Mouse (Mus musculus) megakaryocyte-erythroid progenitor cell, adult 5-6 weeks (primary cell): ENCODE data around the gene Atg5. TPM values are rescaled to one million over a fixed set of nuclear protein-coding genes. Genes with fewer than 3 reads are reported as not detected.
"Not testable (repeated sequence)": the region's sequence is repeated elsewhere in the genome, so short reads cannot be mapped to it uniquely, and the experiment has no call there.

ENCODE experiments used
- ATAC-seq: replicated peaks from 2 replicates; pipeline ENCODE4 v1.8.0; 2016; ENCODE audit warnings: mild to moderate bottlenecking, inconsistent platforms; ENCODE audit not compliant: severe bottlenecking, poor library complexity, low FRiP score, low TSS enrichment
- total RNA-seq, 2 experiments: library from RNA; stranded (forward) in 1 of 2; stranded (reverse) in 1 of 2; fragments of 200-1000, 215-1000 nt in 1 of 2; fragments of >200 nt in 1 of 2; fragmentation: Nextera tagmentation in 1 of 2; gene quantifications; 2 replicates each; pipeline ENCODE4 v1.2.3; 2014 to 2017

Atg5 gene
- 23.8 and 25.9 TPM in 2 replicates for total RNA-seq (2014; fragmentation: Nextera tagmentation)
- total RNA-seq (2017) = 33.4 and 33.8 TPM in 2 replicates

- ATAC-seq = peak; percentile 98
These were observed at the start of gene Atg5 for GRCm38 (mm10) chr10:44268145-44268860. Gene Atg5, plus strand, starts transcription at chr10:44268358.

DNA sequence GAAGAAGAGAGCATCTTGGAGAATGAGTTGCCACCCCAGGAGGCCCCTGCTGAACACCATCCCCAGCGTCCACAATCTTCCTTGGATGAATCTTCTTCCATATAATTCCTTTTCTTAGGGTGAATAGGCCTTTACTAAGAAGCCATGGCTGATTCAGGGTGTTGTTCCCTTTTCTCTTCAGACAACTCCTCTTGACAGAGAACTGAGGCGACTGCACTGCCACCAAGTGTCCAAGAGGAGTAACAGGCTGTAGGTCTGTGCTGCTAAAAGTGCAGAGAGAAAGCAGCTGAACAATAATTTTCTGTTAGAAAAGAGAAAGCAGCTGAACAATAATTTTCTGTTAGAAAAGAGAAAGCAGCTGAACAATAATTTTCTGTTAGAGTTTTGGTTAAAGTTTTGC, 49.1 kb upstream of the Atg5 start:
- ATAC-seq = not testable (repeated sequence)

DNA sequence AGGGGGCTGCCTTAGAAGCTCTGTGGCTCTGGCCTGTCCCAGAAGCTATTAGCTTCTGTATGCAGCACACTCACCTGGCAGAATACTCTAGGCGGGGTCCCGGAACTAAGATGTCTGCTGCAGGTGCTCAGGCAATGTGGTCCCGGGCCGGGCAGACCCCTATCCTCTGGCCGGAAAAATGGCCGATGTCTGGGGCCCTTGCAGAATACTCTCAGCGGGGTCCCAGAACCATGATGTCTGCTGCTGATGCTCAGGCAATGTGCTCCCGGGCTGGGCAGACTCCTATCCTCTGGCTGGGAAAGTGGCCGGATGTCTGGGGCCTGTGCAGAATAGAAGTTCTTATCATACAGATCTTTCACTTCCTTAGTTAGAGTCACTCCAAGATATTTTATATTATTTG, 43.8 kb upstream of the Atg5 start:
- ATAC-seq = no peak

DNA sequence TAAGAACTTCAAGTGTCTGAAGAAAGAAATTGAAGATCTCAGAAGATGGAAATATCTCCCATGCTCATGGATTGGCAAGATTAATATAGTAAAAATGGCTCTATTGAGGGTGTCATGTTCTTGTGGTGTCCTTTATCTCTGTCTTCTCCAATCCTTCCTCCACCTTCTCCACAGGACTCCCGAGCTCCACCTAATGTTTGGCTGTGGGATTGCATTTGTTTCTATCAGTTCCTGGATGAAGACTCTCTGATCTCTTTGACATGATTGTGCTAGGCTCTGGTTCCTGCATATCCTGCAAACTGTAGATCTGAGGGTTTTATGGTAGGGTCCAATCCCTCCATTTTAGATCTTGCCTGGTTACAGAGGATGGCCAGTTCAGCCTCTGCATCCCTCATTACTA, 34.8 kb upstream of the Atg5 start:
- ATAC-seq = not testable (repeated sequence)

DNA sequence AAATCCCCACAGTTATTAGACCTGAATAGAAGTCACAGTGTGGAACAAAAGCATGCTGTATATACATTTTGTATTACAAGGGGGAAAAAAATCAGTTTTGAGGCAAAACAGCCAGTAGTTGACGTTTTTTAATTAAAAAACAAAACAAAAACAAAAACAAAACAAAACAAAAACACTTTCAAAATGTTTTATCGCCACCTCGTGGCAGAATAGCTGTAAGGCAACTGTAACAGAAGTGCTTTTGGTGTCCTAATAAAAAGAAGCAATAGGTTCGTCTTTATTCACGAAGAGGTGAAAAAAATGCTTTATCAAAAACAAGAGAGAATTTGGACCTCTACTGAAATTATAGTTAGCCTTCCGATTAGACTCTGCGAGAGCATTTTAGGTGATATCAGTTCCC, 32.9 kb upstream of the Atg5 start:
- not testable (repeated sequence) for ATAC-seq

DNA sequence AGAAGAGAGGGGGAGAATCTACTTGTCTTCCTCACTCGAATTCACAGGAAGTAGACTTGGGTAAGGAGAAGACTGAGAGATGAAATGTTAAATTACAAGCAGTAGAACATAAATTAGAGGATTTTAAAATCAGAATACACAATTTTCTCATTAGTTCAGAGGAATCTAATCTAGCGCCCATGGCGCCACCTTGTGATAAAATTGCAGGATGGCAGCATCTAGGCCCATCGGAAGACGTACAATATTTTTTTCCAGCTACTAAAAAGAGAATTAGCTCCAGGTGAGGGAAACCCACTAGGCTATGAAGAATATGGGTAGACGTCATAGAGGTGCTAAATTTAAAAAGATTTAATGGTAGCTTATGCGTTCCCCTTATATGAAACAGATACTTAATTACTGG, 11.5 kb upstream of the Atg5 start:
- ATAC-seq = no peak

DNA sequence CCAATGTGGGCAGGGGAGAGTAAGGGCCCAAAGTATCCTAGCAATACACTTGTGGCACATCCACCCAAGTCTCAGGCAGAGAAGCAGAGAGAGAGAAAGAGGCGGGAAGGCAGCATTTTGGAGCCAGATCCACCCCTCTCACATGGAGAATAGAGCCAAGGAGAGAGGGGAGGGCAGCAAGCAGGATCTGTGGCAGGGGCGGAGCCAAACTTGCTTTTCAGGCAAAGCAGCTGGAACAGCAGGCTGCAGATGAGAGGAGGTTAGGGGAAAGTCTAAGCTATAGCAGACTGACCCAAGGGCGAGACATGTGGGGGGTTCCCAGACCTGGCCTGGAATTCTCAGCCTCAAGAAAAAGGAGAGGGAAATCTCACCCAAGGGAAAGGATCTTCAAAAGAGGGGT, 2.3 kb upstream of the Atg5 start:
- ATAC-seq = no peak

- no peak for ATAC-seq
These were observed 1.6 kb upstream of the Atg5 start for GRCm38 (mm10) chr10:44266561-44266960.

- ATAC-seq = peak; percentile 31
These were observed 574 bp upstream of the Atg5 start for GRCm38 (mm10) chr10:44267426-44268142.

DNA sequence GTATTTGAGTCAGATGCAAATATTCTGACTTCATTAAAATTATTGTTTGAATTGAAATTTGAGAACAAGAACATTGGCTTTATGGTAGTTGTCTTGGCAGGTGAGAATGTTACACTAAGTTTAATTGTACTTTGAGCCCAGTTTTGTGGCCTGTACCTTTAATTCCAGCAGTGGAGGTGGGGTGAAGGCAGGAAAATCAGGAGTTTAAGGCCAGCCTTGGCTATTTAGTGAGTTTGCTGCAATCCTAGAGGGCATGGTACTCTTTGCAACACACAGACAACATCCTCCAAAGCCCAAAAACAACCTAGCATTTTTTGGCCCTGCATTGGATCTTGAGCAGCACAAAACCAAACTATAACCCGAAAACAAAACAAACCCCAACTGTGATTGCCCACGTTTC, 1.1 kb downstream of the Atg5 start:
- no peak for ATAC-seq

- ATAC-seq = no peak
These were observed 14.2 kb downstream of the Atg5 start for GRCm38 (mm10) chr10:44282323-44282722.

- ATAC-seq = no peak
These were observed 16.9 kb downstream of the Atg5 start for GRCm38 (mm10) chr10:44285106-44285505.

DNA sequence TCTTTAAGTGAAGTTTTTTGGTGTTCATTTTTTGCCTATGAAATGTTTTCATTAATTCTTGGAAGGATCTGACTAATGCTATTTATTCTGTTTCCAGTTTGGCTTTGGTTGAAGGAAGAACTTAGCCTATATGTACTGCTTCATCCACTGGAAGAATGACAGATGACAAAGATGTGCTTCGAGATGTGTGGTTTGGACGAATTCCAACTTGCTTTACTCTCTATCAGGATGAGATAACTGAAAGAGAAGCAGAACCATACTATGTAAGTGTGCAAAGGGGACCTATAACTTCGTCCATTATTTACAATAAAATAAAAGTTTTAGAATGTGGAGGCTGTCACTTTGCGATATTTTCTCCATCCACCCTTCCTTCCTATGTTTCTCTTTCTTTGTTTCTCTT, 17.8 kb downstream of the Atg5 start:
- no peak for ATAC-seq

- ATAC-seq = no peak
These were observed 22.7 kb downstream of the Atg5 start for GRCm38 (mm10) chr10:44290876-44291275.

DNA sequence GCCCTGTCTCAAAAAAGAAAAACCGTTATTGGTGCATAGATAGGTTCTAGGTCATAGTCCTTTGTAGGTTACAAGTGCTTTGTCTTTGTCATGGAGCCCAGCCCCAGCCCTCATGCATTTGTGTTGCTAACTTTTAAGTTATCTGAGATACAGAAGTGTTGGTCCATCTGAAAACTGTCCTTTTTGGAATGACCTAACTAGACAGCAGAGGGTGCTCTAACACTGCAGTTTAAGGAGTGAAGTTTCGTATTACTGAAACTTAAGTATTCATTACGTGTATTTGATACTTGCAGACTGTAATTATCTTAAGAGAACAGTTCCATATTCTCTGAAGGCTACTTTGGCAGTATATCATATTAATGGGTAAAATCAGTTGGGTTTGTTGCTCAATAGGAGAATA, 24.0 kb downstream of the Atg5 start:
- ATAC-seq = peak; percentile 81

DNA sequence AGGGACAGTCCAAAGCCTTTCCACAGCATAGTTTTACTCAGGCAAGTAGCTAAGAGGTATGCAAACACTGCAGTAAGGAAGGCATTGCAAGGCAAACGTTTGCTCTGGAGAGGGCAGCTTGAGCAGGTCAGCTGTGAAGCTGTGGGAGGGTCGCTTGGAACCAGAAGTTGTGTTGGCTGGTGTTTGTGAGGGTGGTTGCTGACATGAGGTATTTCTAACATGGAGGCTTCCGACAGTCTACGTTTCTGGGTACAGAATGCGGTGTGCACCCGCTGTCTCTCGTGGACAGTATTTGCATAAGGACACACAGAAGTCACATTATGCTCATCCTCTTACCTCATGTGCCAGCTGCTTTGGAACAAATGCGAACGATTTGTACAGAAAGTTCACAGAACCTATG, 31.0 kb downstream of the Atg5 start:
- ATAC-seq = no peak

- no peak for ATAC-seq
These were observed 31.9 kb downstream of the Atg5 start for GRCm38 (mm10) chr10:44300078-44300477.

GRCm38 (mm10) chr10:44303648-44304329, 35.6 kb downstream of the Atg5 start:
- no peak for ATAC-seq

DNA sequence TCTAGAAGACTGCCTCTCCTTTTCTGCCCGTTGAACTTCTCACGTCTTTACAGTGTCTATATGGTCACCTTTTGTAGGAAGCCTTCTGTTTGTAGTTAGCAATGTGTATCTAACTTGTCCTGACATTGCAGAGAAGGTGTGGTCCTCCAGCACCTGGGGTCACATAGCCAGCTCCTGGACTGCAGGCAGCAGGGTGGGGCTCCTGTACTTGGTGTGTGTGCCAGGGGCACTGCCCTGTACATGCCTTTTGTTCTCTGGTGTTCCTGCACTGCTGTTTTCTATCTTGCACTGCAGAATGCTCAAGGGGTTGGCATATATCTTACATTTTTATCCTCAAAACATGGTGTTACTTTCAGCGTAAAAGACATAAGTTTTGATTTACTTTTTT, 36.2 kb downstream of the Atg5 start:
- no peak for ATAC-seq

DNA sequence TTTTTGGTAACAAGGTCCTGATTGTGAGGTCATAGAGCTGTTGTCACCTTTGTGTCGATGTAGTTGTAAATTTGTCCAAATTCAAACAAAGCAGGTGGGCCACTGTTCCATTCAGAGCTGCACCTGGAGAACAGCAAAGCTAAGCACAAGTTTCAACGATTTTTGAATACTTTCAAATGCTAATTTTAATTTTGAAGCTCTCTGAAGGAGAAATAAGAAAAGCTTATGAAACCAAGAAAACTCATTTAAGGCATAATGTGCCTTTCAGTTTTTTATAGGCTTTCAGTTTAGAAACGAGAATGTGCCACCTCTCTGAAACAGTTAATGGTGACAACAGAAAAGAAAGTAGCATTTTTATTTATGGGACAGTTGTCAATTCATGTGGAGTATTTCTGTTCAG, 36.7 kb downstream of the Atg5 start:
- ATAC-seq = no peak

GRCm38 (mm10) chr10:44306308-44306707, 38.1 kb downstream of the Atg5 start:
- no peak for ATAC-seq
